Mouse (Mus musculus) intestine, embryonic 16.5 days (tissue): Measurements from ENCODE around the gene AU041133. TPM values are rescaled to one million over a fixed set of nuclear protein-coding genes. Genes with fewer than 3 reads are reported as not detected.
"Not testable (repeated sequence)": the region's sequence is repeated elsewhere in the genome, so short reads cannot be mapped to it uniquely, and the experiment has no call there.

Source experiments
- ATAC-seq: fragments of 200-750 bp; cut with Nextera tagmentation; 2 replicates; pipeline ENCODE4 v1.8.0; 2017; ENCODE audit warnings: moderate TSS enrichment, moderate library complexity
- H3K27ac ChIP-seq: fragments of 300-500 bp; sonication (generic); 2 replicates; pipeline ENCODE4 v1.5.1; 2014; ENCODE audit warnings: mild to moderate bottlenecking, low read length
- H3K27me3 ChIP-seq: fragments of 300-500 bp; sonication (generic); replicated peaks from 2 replicates; pipeline ENCODE4 v1.6.1; 2014; ENCODE audit warnings: low read length, control low read depth, mixed read lengths; ENCODE audit not compliant: control insufficient read depth, insufficient read depth
- H3K36me3 ChIP-seq: fragments of 300-500 bp; sonication (generic); 2 replicates; pipeline ENCODE4 v1.6.1; 2014; ENCODE audit warnings: low read length, control low read depth; ENCODE audit not compliant: control insufficient read depth, insufficient read depth
- H3K4me1 ChIP-seq: fragments of 300-500 bp; sonication (generic); 2 replicates; pipeline ENCODE4 v1.6.1; 2014; ENCODE audit warnings: low read length, control low read depth, mixed read lengths; ENCODE audit not compliant: control insufficient read depth, insufficient read depth
- H3K4me2 ChIP-seq: fragments of 300-500 bp; sonication (generic); 2 replicates; pipeline ENCODE4 v1.6.1; 2014; ENCODE audit warnings: low read depth, low read length, control low read depth
- H3K4me3 ChIP-seq: fragments of 300-500 bp; sonication (generic); 2 replicates; pipeline ENCODE4 v1.5.1; 2014; ENCODE audit warnings: mild to moderate bottlenecking, low read length
- H3K9ac ChIP-seq: fragments of 300-500 bp; sonication (generic); 2 replicates; pipeline ENCODE4 v1.6.1; 2014; ENCODE audit warnings: low read depth, low read length
- H3K9me3 ChIP-seq: fragments of 300-500 bp; sonication (generic); 2 replicates; pipeline ENCODE4 v1.6.1; 2016; ENCODE audit warnings: low read length, control low read depth; ENCODE audit not compliant: control insufficient read depth
- WGBS: fragments of 180-500 bp; shearing (Covaris S2); extraction: QIAGEN DNeasy Blood & Tissue Kit; methylation state at CpG from one replicate; pipeline ENCODE4 v1.1.7; 2014; 5-methylcytosine and 5-hydroxymethylcytosine counted together
- polyA plus RNA-seq: library from polyadenylated mRNA; unstranded; fragments of >200 nt; fragmentation: Nextera tagmentation; extraction: Ambion mirVana; gene quantifications from 2 replicates; pipeline ENCODE4 v1.2.1, GENCODE M21; 2015

AU041133 gene
- polyA plus RNA-seq: 4.3 and 4.4 TPM in 2 replicates

DNA sequence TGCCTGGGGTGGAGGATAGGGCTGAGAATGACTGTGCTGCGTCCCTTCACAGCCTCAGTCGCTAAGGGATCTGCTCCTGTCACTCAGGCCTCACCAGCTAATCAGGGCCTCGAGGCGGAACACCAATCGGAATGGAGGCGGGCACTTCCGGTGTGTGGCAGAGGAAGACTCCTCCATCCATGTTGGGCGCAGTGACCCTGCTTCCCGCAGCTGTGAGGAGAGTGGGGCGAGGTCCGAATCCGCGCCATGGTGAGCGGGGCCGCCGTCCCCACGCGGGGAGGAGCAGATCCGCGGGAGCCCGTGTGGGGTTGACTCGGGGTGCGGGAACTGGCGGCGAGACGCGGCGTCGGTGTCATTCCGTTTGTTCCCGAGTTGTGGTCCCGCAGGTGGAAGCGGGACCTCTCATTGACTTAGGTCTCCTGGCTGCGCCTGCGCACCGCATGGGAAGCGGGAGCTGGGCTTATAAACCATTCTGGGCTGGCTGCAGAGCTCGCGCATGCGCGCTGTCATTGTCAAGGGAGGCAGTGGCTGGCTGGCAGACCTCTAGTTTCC, at the start of gene AU041133:
Gene AU041133 (plus strand): TSS at position 164 of the 552 bp plus-strand sequence.
- H3K4me3 ChIP-seq: peak within 1 kb of the TSS; percentile 76
- H3K27me3 ChIP-seq: no peaks in the 10 kb centered on the region
- H3K36me3 ChIP-seq: 0 out of 2 replicates have a peak, but pooled peaks cover 5% of the 10 kb centered on the region
- no peaks in the 10 kb centered on the region for H3K4me1 ChIP-seq
- peak within 1 kb of the TSS; percentile 81 for H3K27ac ChIP-seq
- ATAC-seq: peak; percentile 100
- H3K9ac ChIP-seq: peak within 1 kb of the TSS; percentile 81
- peak within 1 kb of the TSS; percentile 52 for H3K4me2 ChIP-seq
- H3K9me3 ChIP-seq: peaks cover 11% of the 10 kb centered on the region; the same call in 1 of the 2 replicates
- 3% methylated on average over 41 of the region's 41 CpGs for WGBS

DNA sequence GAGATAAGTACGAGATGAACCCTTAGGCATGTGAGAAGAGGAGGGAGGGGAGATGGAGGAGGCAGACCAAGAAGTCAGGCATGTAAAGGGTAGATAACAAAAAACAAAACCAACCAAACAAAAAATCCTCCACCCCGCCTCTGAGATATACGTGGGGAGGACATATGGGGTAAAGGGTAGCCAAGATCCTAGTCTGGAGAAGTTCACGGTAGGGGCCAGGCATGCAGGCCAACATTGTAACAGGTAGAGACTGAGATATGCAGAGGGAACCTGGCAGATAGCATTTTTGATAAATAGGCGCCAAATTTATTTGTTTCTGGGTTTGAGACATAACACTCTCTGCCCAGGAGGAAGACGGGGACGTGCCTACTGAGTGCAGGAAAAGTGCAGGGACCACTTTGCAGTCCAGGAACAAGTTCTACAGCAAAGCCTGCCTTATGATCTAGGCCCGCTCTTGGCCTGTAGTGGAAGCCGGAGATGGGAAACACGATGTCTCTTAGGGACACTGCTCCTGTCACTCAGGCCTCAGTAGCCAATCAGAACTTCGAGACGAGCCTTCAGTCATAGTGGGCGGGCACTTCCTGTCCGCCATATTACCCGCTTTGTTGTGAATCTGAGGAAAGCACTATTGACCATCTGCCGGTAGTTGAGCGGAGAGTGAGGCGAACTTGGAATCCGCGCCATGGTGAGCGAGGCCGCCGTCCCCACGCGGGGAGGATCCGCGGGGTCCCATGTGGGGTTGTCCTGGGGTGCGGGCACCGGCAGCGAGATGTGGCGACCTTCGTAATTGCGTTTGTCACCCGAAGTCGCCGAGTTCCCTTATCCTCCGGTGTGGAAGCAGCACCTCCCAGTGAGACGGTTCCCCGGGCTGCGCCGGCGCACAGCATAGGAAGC, 44.8 kb upstream of the AU041133 start, which contains the start of gene BC024063:
Gene BC024063 (plus strand): TSS at position 626 of the 894 bp plus-strand sequence.
- Histone ChIP-seq H3K27ac (peak within 1 kb of the TSS; percentile 79), H3K4me2 (peak within 1 kb of the TSS; percentile 47), H3K9ac (peak within 1 kb of the TSS; percentile 68), H3K4me3 (peak within 1 kb of the TSS; percentile 58)
- not testable (repeated sequence) for H3K9me3 ChIP-seq, H3K27me3 ChIP-seq, H3K36me3 ChIP-seq, H3K4me1 ChIP-seq
- 16% methylated on average over 42 of the region's 42 CpGs for WGBS
- peak; percentile 100 for ATAC-seq

DNA sequence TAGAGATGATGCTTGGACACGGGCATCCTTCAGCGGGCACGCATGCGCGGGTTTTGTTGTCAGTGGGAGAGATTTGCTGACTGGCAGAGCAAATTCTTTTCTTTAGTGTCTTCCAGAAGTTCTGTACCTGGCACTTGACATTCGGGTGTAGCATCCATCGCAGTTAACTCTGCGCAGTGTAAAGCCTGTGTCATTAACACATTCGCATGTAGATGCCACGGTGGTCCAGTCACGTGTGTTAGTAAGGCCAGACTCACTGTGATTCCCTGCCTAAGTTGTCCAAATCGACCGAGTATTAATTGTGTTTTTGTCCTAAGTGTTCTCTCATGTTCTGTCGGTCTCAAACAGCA, 44.2 kb upstream of the AU041133 start:
- H3K27me3 ChIP-seq, H3K27ac ChIP-seq, H3K9me3 ChIP-seq, H3K4me1 ChIP-seq, H3K36me3 ChIP-seq: not testable (repeated sequence)
- H3K4me2 ChIP-seq: peak overlapping the region; percentile 47
- 18% methylated on average over 14 of the region's 14 CpGs for WGBS
- H3K9ac ChIP-seq: peak overlapping the region; percentile 68
- 0 out of 2 replicates have a peak, but pooled peaks have one; percentile 9 for ATAC-seq
- peak overlapping the region; percentile 58 for H3K4me3 ChIP-seq

- Histone ChIP-seq H3K9me3 (peaks cover 4% of the 10 kb centered on the region), H3K4me3 (no peak overlapping the region), H3K36me3 (no peaks in the 10 kb centered on the region), H3K4me2 (no peak overlapping the region), H3K27ac (no peak overlapping the region), H3K27me3 (no peaks in the 10 kb centered on the region), H3K9ac (no peak overlapping the region), H3K4me1 (no peaks in the 10 kb centered on the region)
- ATAC-seq: no peak
- 82% methylated on average over 3 of the region's 3 CpGs for WGBS
Measured at GRCm38 (mm10) chr10:82117206-82117605, 10.6 kb upstream of the AU041133 start.

DNA sequence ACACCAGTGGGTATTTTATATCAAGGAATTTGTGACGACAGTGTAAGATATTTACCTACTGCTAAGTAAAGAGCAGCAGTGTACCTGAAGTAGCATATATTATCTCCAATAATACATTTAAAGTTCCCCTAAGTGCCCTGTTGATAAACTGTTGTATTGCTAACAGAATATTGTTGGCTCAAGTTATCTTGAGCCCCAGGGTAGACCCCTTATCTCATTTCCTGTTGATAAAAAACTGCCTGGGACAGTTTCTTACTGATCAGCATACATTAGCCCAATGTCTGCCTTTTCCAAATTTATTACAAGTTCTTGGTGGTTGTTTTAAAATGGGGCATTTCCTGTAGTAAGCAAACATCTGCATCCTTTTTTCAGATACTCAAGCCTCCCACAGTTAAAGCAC, 17.5 kb downstream of the AU041133 start:
- H3K4me1 ChIP-seq: no peaks in the 10 kb centered on the region
- peaks cover 31% of the 10 kb centered on the region for H3K36me3 ChIP-seq
- no peak overlapping the region for H3K27ac ChIP-seq
- H3K9me3 ChIP-seq: peaks cover 18% of the 10 kb centered on the region
- H3K4me3 ChIP-seq: no peak overlapping the region
- H3K4me2 ChIP-seq: no peak overlapping the region
- H3K27me3 ChIP-seq: no peaks in the 10 kb centered on the region
- H3K9ac ChIP-seq: no peak overlapping the region
- no peak for ATAC-seq
- WGBS: 90% methylated on average over 1 of the region's 1 CpGs

DNA sequence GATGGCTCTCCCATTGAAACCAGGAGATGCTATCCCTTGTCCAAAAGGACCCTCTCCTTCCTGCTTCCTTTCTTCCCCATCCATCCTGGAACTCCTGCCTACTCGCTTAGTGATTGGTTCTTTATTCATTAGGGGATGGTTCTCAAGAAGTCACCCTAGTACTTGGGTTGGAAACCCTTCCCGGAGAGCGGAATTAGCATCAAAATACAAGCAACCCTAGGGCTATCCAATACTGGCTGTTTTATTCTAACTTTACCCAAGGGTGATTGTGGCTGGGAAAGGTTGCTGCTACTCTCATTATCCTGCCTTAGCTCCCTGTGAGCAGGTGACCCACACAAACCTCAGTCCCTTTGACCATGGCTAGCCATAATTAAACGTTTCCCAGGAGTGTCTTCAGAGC, 19.8 kb downstream of the AU041133 start:
- no peak for ATAC-seq
- Histone ChIP-seq H3K4me3 (no peak overlapping the region), H3K27ac (no peak overlapping the region), H3K9me3 (peaks cover 28% of the 10 kb centered on the region), H3K36me3 (peaks cover 36% of the 10 kb centered on the region), H3K9ac (no peak overlapping the region), H3K4me2 (no peak overlapping the region), H3K27me3 (no peaks in the 10 kb centered on the region), H3K4me1 (no peaks in the 10 kb centered on the region)
- WGBS: 76% methylated on average over 4 of the region's 4 CpGs

DNA sequence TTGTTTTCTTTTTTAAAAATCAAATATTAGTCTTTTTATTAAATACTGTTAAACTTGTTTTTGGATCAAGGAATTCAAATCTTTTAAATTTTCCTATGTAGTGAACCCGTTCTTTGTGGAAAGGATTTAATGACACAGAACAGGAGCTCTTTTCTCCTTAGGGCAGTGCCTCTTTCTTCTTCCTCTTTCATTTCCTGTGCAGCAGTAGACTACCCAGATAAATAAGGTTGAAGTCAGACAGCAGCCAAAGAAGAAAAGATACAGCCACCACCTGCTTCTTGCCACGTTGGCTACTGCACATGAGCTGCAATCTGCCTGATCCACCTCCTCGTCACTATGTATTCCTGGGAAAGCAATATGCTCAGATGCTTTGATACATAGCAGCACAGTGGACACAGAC, 40.0 kb downstream of the AU041133 start:
- H3K27ac ChIP-seq: no peak overlapping the region
- H3K4me2 ChIP-seq: no peak overlapping the region
- 76% methylated on average over 3 of the region's 3 CpGs for WGBS
- no peaks in the 10 kb centered on the region for H3K36me3 ChIP-seq
- no peak for ATAC-seq
- no peak overlapping the region for H3K4me3 ChIP-seq
- H3K9ac ChIP-seq: no peak overlapping the region
- no peaks in the 10 kb centered on the region for H3K4me1 ChIP-seq
- H3K9me3 ChIP-seq: 0 out of 2 replicates have a peak, but pooled peaks cover 3% of the 10 kb centered on the region
- H3K27me3 ChIP-seq: no peaks in the 10 kb centered on the region

DNA sequence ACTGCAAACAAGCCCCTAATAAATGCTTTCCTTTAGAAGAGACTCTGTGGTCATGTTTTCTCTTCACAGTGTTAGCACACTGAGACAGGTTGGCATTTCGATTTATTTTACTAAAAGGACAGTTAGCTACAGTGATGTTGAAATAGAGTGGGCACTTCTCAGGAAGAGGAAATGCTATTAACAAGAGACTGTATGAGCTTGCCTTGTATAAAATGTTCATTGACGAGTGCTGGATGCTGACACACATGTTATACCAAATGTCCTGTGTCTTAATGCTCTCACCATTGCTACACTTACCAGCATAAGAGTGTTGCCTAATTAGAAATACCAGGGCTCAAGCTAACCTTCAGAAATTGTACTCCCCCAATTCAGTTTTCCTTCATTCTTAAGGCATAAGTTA, 42.0 kb downstream of the AU041133 start:
- 82% methylated on average over 2 of the region's 2 CpGs for WGBS
- 0 out of 2 replicates have a peak, but pooled peaks cover 3% of the 10 kb centered on the region for H3K9me3 ChIP-seq
- ATAC-seq: no peak
- no peaks in the 10 kb centered on the region for H3K27me3 ChIP-seq
- H3K4me3 ChIP-seq: no peak overlapping the region
- H3K4me2 ChIP-seq: no peak overlapping the region
- no peaks in the 10 kb centered on the region for H3K4me1 ChIP-seq
- H3K36me3 ChIP-seq: no peaks in the 10 kb centered on the region
- H3K9ac ChIP-seq: no peak overlapping the region
- no peak overlapping the region for H3K27ac ChIP-seq

GRCm38 (mm10) chr10:82170808-82171207, 43.0 kb downstream of the AU041133 start:
- H3K27me3 ChIP-seq: no peaks in the 10 kb centered on the region
- H3K9ac ChIP-seq: no peak overlapping the region
- 0 out of 2 replicates have a peak, but pooled peaks cover 3% of the 10 kb centered on the region for H3K9me3 ChIP-seq
- WGBS: 48% methylated on average over 2 of the region's 2 CpGs
- H3K4me1 ChIP-seq: no peaks in the 10 kb centered on the region
- H3K36me3 ChIP-seq: no peaks in the 10 kb centered on the region
- H3K27ac ChIP-seq: no peak overlapping the region
- no peak for ATAC-seq
- no peak overlapping the region for H3K4me2 ChIP-seq
- no peak overlapping the region for H3K4me3 ChIP-seq
